Mouse (Mus musculus): Measurements from ENCODE around the gene Fry. TPM values are rescaled to one million over a fixed set of nuclear protein-coding genes. Genes with fewer than 3 reads are reported as not detected.

Fry gene
- polyA plus RNA-seq, 1 experiment from 2014 or later: 42.2 TPM

DNA sequence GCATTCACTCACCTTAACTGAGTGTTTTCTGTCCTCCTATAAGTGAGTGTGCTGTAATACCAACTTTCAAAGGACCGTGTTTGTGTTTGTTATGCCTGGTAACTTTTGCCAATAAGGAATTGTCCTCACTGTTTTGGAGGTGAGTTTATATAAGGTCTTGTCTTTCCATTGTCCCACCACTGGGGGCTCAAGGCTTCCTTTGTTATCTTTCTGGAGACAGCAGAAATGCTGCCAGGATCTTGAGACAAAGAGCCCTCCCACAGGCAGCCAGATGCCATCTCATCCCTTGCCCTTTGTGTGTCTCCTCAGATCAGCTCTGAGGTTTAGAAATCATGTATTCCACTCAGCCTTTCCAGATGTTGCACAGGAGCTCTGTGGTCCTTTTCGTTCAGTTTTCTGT is 194.8 kb downstream of the Fry start:
- Histone ChIP-seq H3K9ac (ENCODE audit: low read length) (no peak overlapping the region), H3K9me3 (ENCODE audit: control insufficient read depth, low read length) (0 out of 2 replicates have a peak, but pooled peaks cover 13% of the 10 kb centered on the region), H3K27ac (replicated peaks in 1 of 2; ENCODE audit: control insufficient read depth in 1 of 2, insufficient read depth in 1 of 2, low read depth in 2 of 2, low read length in 2 of 2) (no peak overlapping the region), H3K4me3 (ENCODE audit: control insufficient read depth in 1 of 2, insufficient read depth in 1 of 2, low read depth in 1 of 2, low read length in 2 of 2) (no peak overlapping the region), H3K4me2 (ENCODE audit: low read length) (no peak overlapping the region), H3K4me1 (ENCODE audit: control insufficient read depth in 2 of 2, insufficient read depth in 2 of 2, low read length in 2 of 2) (peaks cover 0 to 5% of the 10 kb centered on the region in 2 experiments; a peak in 1 of 4 replicates), H3K27me3 (ENCODE audit: control insufficient read depth, insufficient read depth, low read length) (no peaks in the 10 kb centered on the region), H3K36me3 (ENCODE audit: control insufficient read depth, insufficient read depth, low read length) (peaks cover 37% of the 10 kb centered on the region)
- no peak for ATAC-seq (ENCODE audit: insufficient number of reproducible peaks, insufficient read depth, low FRiP score, low read depth)
- 72% methylated on average over 2 of the region's 2 CpGs for WGBS

DNA sequence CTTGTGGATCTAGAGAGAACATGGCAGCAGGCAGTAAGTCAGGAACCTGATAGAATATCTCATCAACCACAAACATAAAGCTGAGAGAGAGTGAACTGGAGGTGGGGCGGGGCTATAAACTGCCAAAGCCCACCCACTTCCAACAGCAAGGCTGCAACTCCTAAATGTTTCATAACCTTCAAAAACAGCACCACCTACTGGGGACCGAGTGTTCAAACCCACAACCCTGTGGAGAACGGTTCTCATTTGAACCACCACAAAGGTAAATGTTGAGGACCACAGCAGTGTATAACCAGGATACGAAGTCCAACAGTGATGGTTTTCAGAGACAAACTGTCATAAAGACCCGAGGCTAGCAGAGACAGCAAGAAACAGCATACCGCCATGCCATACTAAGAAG is 196.1 kb downstream of the Fry start:
- Histone ChIP-seq H3K9me3 (ENCODE audit: control insufficient read depth, low read length) (0 out of 2 replicates have a peak, but pooled peaks cover 7% of the 10 kb centered on the region), H3K36me3 (ENCODE audit: control insufficient read depth, insufficient read depth, low read length) (peaks cover 30% of the 10 kb centered on the region), H3K27me3 (ENCODE audit: control insufficient read depth, insufficient read depth, low read length) (no peaks in the 10 kb centered on the region), H3K4me3 (ENCODE audit: control insufficient read depth in 1 of 2, insufficient read depth in 1 of 2, low read depth in 1 of 2, low read length in 2 of 2) (no peak overlapping the region), H3K9ac (ENCODE audit: low read length) (no peak overlapping the region), H3K4me1 (ENCODE audit: control insufficient read depth in 2 of 2, insufficient read depth in 2 of 2, low read length in 2 of 2) (peaks cover under 1 to 5% of the 10 kb centered on the region in 2 experiments; a peak in 2 of 4 replicates), H3K27ac (replicated peaks in 1 of 2; ENCODE audit: control insufficient read depth in 1 of 2, insufficient read depth in 1 of 2, low read depth in 2 of 2, low read length in 2 of 2) (no peak overlapping the region), H3K4me2 (ENCODE audit: low read length) (no peak overlapping the region)
- no peak for ATAC-seq (ENCODE audit: insufficient number of reproducible peaks, insufficient read depth, low FRiP score, low read depth)
- WGBS: 95% methylated on average over 6 of the region's 6 CpGs

DNA sequence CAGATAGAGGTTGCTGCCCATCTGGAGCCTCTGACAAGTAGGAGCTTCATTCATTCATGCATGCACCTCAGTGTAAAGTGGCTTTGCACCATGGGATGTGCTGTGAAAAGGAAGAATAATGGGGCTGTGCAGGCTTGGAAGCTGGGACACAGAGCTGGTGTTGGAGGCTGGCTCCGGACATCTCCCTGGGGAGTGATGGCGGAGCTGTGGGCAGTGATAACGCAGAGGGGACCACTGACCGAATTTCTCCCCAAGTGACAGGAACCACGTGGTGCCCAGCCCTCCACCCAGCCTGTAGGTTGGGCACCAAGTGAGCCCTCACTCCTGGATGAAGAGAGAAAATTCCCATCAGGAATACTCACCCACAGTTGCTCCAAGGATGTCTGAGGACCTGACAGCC is 207.0 kb downstream of the Fry start:
- Histone ChIP-seq H3K36me3 (ENCODE audit: control insufficient read depth, insufficient read depth, low read length) (peaks cover 23% of the 10 kb centered on the region), H3K9me3 (ENCODE audit: control insufficient read depth, low read length) (no peaks in the 10 kb centered on the region), H3K27ac (replicated peaks in 1 of 2; ENCODE audit: control insufficient read depth in 1 of 2, insufficient read depth in 1 of 2, low read depth in 2 of 2, low read length in 2 of 2) (no peak overlapping the region), H3K4me3 (ENCODE audit: control insufficient read depth in 1 of 2, insufficient read depth in 1 of 2, low read depth in 1 of 2, low read length in 2 of 2) (no peak overlapping the region), H3K4me1 (ENCODE audit: control insufficient read depth in 2 of 2, insufficient read depth in 2 of 2, low read length in 2 of 2) (peaks cover 2 to 4% of the 10 kb centered on the region in 2 experiments; a peak in 2 of 4 replicates), H3K9ac (ENCODE audit: low read length) (no peak overlapping the region), H3K4me2 (ENCODE audit: low read length) (no peak overlapping the region), H3K27me3 (ENCODE audit: control insufficient read depth, insufficient read depth, low read length) (no peaks in the 10 kb centered on the region)
- WGBS: 61% methylated on average over 5 of the region's 5 CpGs
- ATAC-seq (ENCODE audit: insufficient number of reproducible peaks, insufficient read depth, low FRiP score, low read depth): no peak

DNA sequence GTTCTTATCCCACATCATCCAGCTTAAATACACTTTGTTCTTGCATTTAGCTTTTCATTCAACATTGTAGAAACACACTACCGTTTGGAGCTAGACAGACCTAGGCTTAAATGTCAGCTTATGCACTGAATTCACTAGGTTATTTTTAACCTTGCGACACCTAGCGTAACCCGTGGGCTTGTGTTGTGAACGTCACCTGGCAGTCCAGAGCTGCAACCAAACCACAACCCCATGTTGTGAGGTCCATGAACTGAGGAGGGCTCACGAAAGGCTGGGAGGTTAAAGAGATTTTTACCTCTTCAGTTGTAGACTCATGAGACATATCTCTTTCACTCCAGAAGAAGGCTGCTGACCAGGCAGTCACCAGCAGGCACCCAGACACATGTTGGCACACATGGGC is 210.2 kb downstream of the Fry start:
- no peaks in the 10 kb centered on the region for H3K9me3 ChIP-seq (ENCODE audit: control insufficient read depth, low read length)
- H3K9ac ChIP-seq (ENCODE audit: low read length): no peak overlapping the region
- H3K4me2 ChIP-seq (ENCODE audit: low read length): no peak overlapping the region
- ATAC-seq (ENCODE audit: insufficient number of reproducible peaks, insufficient read depth, low FRiP score, low read depth): no peak
- no peak overlapping the region for H3K4me3 ChIP-seq (ENCODE audit: control insufficient read depth in 1 of 2, insufficient read depth in 1 of 2, low read depth in 1 of 2, low read length in 2 of 2)
- peaks cover 23% of the 10 kb centered on the region for H3K36me3 ChIP-seq (ENCODE audit: control insufficient read depth, insufficient read depth, low read length)
- WGBS: 64% methylated on average over 6 of the region's 6 CpGs
- peaks cover 11 to 28% of the 10 kb centered on the region in 2 experiments for H3K4me1 ChIP-seq (ENCODE audit: control insufficient read depth in 2 of 2, insufficient read depth in 2 of 2, low read length in 2 of 2)
- no peak overlapping the region for H3K27ac ChIP-seq (replicated peaks in 1 of 2; ENCODE audit: control insufficient read depth in 1 of 2, insufficient read depth in 1 of 2, low read depth in 2 of 2, low read length in 2 of 2)
- H3K27me3 ChIP-seq (ENCODE audit: control insufficient read depth, insufficient read depth, low read length): no peaks in the 10 kb centered on the region

DNA sequence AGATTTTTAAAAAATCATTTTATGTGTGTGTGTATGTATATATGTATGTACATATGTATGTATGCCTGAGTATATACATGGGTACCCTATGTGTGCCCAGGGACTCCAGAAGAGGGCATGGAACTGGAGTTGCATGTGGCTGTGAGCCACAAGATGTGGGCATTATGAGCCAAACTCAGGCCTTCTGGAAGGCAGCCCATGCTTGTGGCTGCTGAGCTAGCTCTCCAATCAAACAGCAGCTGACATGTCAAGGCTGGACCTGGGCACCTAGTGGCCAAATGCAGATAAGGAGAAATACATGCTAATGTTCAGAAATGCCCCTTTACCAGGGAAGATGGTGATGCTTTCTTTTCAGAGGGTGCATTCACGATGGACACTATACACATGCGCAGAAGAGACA is 213.4 kb downstream of the Fry start:
- Histone ChIP-seq H3K4me1 (ENCODE audit: control insufficient read depth in 2 of 2, insufficient read depth in 2 of 2, low read length in 2 of 2) (peaks cover 13 to 30% of the 10 kb centered on the region in 2 experiments), H3K9ac (ENCODE audit: low read length) (no peak overlapping the region), H3K4me3 (ENCODE audit: control insufficient read depth in 1 of 2, insufficient read depth in 1 of 2, low read depth in 1 of 2, low read length in 2 of 2) (no peak overlapping the region), H3K36me3 (ENCODE audit: control insufficient read depth, insufficient read depth, low read length) (peaks cover 10% of the 10 kb centered on the region), H3K27ac (replicated peaks in 1 of 2; ENCODE audit: control insufficient read depth in 1 of 2, insufficient read depth in 1 of 2, low read depth in 2 of 2, low read length in 2 of 2) (0 out of 4 replicates have a peak overlapping the region, but pooled peaks of 1 of the 2 experiments have one; percentile 24), H3K9me3 (ENCODE audit: control insufficient read depth, low read length) (peaks cover 1% of the 10 kb centered on the region; the same call in 1 of the 2 replicates), H3K4me2 (ENCODE audit: low read length) (no peak overlapping the region), H3K27me3 (ENCODE audit: control insufficient read depth, insufficient read depth, low read length) (no peaks in the 10 kb centered on the region)
- WGBS: 81% methylated on average over 2 of the region's 2 CpGs
- no peak for ATAC-seq (ENCODE audit: insufficient number of reproducible peaks, insufficient read depth, low FRiP score, low read depth)

DNA sequence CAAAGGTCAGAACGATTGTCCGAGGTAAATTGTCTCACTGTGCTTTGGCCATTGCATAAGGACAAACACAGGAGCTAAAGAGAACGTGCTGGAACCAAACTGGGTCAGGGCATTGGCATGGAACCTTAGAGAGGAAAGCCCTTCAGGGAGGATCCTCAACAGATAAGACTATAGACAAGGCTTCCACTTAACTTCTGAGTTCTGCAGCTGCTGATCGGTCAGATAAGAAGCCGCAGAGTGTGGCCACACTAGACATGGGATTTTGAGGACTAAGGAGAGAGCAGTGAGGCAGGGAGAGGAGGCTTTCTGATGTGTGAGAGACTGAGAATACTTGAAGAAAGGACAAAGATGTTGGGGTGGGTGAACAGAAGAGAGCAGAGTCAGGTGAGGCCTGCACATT is 214.4 kb downstream of the Fry start:
- peaks cover 7% of the 10 kb centered on the region; the same call in 1 of the 2 replicates for H3K36me3 ChIP-seq (ENCODE audit: control insufficient read depth, insufficient read depth, low read length)

DNA sequence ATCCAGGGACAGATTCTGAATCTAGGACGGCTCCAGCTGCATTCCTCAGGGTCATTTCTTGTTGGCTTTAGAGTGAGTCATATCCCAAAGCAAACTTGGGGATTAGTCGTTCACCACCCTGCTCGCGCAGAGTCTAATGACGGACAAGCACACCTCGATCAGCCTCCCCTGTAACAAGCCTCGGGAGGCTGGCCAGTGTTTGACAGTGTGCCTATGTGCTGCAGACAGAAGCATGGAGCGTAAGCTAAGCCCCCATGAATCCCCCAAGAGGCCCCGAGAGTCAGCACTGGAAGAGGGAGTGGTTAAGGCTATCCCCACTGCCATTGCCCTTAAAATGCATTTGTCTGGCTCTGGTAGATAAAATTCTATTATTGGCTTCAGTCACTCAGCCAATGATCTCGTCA is 214.9 kb downstream of the Fry start:
- H3K9ac ChIP-seq (ENCODE audit: low read length): no peak overlapping the region
- H3K4me3 ChIP-seq (ENCODE audit: control insufficient read depth in 1 of 2, insufficient read depth in 1 of 2, low read depth in 1 of 2, low read length in 2 of 2): no peak overlapping the region
- H3K27me3 ChIP-seq (ENCODE audit: control insufficient read depth, insufficient read depth, low read length): no peaks in the 10 kb centered on the region
- H3K36me3 ChIP-seq (ENCODE audit: control insufficient read depth, insufficient read depth, low read length): 0 out of 2 replicates have a peak, but pooled peaks cover 3% of the 10 kb centered on the region
- H3K4me1 ChIP-seq (ENCODE audit: control insufficient read depth in 2 of 2, insufficient read depth in 2 of 2, low read length in 2 of 2): peaks cover 13 to 27% of the 10 kb centered on the region in 2 experiments
- WGBS: 22% methylated on average over 10 of the region's 10 CpGs
- peak overlapping the region; percentile 37 for H3K4me2 ChIP-seq (ENCODE audit: low read length)
- H3K9me3 ChIP-seq (ENCODE audit: control insufficient read depth, low read length): peaks cover 3% of the 10 kb centered on the region; the same call in 1 of the 2 replicates
- ATAC-seq (ENCODE audit: insufficient number of reproducible peaks, insufficient read depth, low FRiP score, low read depth): peak; percentile 55; the same call in 1 of the 2 replicates
- peak overlapping the region; percentile 70 to 80 for H3K27ac ChIP-seq (replicated peaks in 1 of 2; ENCODE audit: control insufficient read depth in 1 of 2, insufficient read depth in 1 of 2, low read depth in 2 of 2, low read length in 2 of 2)

More for the DNA sequence above, 214.4 kb downstream of the Fry start:
- Histone ChIP-seq H3K27me3 (ENCODE audit: control insufficient read depth, insufficient read depth, low read length) (no peaks in the 10 kb centered on the region), H3K4me1 (ENCODE audit: control insufficient read depth in 2 of 2, insufficient read depth in 2 of 2, low read length in 2 of 2) (peaks cover 13 to 30% of the 10 kb centered on the region in 2 experiments), H3K27ac (replicated peaks in 1 of 2; ENCODE audit: control insufficient read depth in 1 of 2, insufficient read depth in 1 of 2, low read depth in 2 of 2, low read length in 2 of 2) (peak overlapping the region; percentile 70 to 80), H3K9ac (ENCODE audit: low read length) (no peak overlapping the region), H3K4me3 (ENCODE audit: control insufficient read depth in 1 of 2, insufficient read depth in 1 of 2, low read depth in 1 of 2, low read length in 2 of 2) (no peak overlapping the region), H3K4me2 (ENCODE audit: low read length) (peak overlapping the region; percentile 37; the same call in 1 of the 2 replicates), H3K9me3 (ENCODE audit: control insufficient read depth, low read length) (peaks cover 3% of the 10 kb centered on the region; the same call in 1 of the 2 replicates)
- WGBS: 42% methylated on average over 5 of the region's 5 CpGs
- 0 out of 2 replicates have a peak, but pooled peaks have one; percentile 5 for ATAC-seq (ENCODE audit: insufficient number of reproducible peaks, insufficient read depth, low FRiP score, low read depth)

DNA sequence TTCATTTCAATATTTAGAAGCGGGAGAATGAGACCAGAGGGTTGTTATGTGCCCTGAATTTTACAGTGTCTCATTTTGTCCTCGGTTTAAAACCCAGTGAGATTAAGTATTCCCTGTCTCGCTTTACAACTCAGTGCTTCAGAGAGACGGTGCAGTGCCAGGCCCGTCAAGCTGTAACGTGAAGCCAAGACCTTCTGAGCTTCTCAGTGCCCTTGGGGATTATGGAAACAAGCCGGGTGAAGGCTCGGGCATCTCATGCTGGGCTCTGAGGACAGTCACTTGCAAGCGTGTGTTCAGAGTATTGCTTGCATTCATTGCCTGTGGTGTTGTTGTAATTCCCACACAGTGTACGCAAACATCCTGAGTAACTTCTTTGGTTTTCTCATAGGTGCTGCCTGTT is 218.0 kb downstream of the Fry start:
- Histone ChIP-seq H3K9me3 (ENCODE audit: control insufficient read depth, low read length) (peaks cover 3% of the 10 kb centered on the region; the same call in 1 of the 2 replicates), H3K4me1 (ENCODE audit: control insufficient read depth in 2 of 2, insufficient read depth in 2 of 2, low read length in 2 of 2) (peaks cover 11 to 29% of the 10 kb centered on the region in 2 experiments), H3K27ac (replicated peaks in 1 of 2; ENCODE audit: control insufficient read depth in 1 of 2, insufficient read depth in 1 of 2, low read depth in 2 of 2, low read length in 2 of 2) (0 out of 4 replicates have a peak overlapping the region, but pooled peaks of 1 of the 2 experiments have one; percentile 24), H3K4me3 (ENCODE audit: control insufficient read depth in 1 of 2, insufficient read depth in 1 of 2, low read depth in 1 of 2, low read length in 2 of 2) (no peak overlapping the region), H3K4me2 (ENCODE audit: low read length) (no peak overlapping the region), H3K9ac (ENCODE audit: low read length) (no peak overlapping the region), H3K27me3 (ENCODE audit: control insufficient read depth, insufficient read depth, low read length) (no peaks in the 10 kb centered on the region), H3K36me3 (ENCODE audit: control insufficient read depth, insufficient read depth, low read length) (no peaks in the 10 kb centered on the region)
- 64% methylated on average over 10 of the region's 10 CpGs for WGBS
- no peak for ATAC-seq (ENCODE audit: insufficient number of reproducible peaks, insufficient read depth, low FRiP score, low read depth)
